23 mouse cellular contexts compared by ENCODE assay signal in genomic region chr13:60319268-60319667, GRCm38 (mm10).
"Had no signal": no experiment of that assay in that cellular context is flagged by ENCODE, and none has a peak within 500 bp of the region (broad histone marks: within the 10 kb centered on the region; RNA-seq: fewer than 3 reads in every experiment).

No protein-coding gene starts in this region.

- H3K36me3 ChIP-seq: forebrain, embryonic 15.5 days; heart, embryonic 13.5 days; heart, embryonic 15.5 days; hindbrain, embryonic 12.5 days; limb, embryonic 10.5 days; limb, embryonic 12.5 days; liver, embryonic 13.5 days had no signal

- H3K9me3 ChIP-seq: forebrain, embryonic 15.5 days; heart, embryonic 13.5 days; heart, embryonic 15.5 days; hindbrain, embryonic 12.5 days; limb, embryonic 10.5 days; limb, embryonic 12.5 days; liver, embryonic 13.5 days had no signal

- H3K27me3 ChIP-seq: forebrain, embryonic 15.5 days; heart, embryonic 13.5 days; heart, embryonic 15.5 days; hindbrain, embryonic 12.5 days; limb, embryonic 12.5 days; liver, embryonic 13.5 days had no signal

- DNase-seq: forebrain, postnatal 0 days; gastrocnemius, postnatal 14 days; heart, postnatal 14 days; kidney, adult 18-20 months; kidney, adult 8-10 months; kidney, postnatal 10 days; kidney, postnatal 25 days; kidney, postnatal 4 days; layer of hippocampus, adult 9-11 months; layer of hippocampus, postnatal 36 days; liver; liver, embryonic 13.5 days had no signal

- H3K27ac ChIP-seq: forebrain, embryonic 15.5 days; heart, embryonic 13.5 days; heart, embryonic 15.5 days; hindbrain, embryonic 12.5 days; hindbrain, embryonic 14.5 days; limb, embryonic 10.5 days; limb, embryonic 12.5 days; liver, embryonic 13.5 days had no signal

- ATAC-seq: forebrain, embryonic 15.5 days; forebrain, postnatal 0 days; hindbrain, embryonic 16.5 days; inflammation-experienced regulatory T-cells, adult 6 months had no signal

- H3K4me2 ChIP-seq: forebrain, embryonic 15.5 days; heart, embryonic 11.5 days; heart, embryonic 13.5 days; heart, embryonic 15.5 days; hindbrain, embryonic 12.5 days; hindbrain, embryonic 14.5 days; limb, embryonic 12.5 days; liver, embryonic 11.5 days; liver, embryonic 13.5 days had no signal

- H3K4me1 ChIP-seq: forebrain, embryonic 15.5 days; heart, embryonic 13.5 days; heart, embryonic 15.5 days; hindbrain, embryonic 12.5 days; limb, embryonic 10.5 days; limb, embryonic 12.5 days; liver, embryonic 13.5 days had no signal

- H3K4me3 ChIP-seq: forebrain, embryonic 15.5 days; heart, embryonic 13.5 days; heart, embryonic 15.5 days; hindbrain, embryonic 12.5 days; limb, embryonic 10.5 days; limb, embryonic 12.5 days; liver, embryonic 13.5 days had no signal

- H3K9ac ChIP-seq: forebrain, embryonic 15.5 days; forebrain, postnatal 0 days; heart, embryonic 13.5 days; heart, embryonic 15.5 days; hindbrain, embryonic 12.5 days; hindbrain, embryonic 14.5 days; limb, embryonic 12.5 days; liver, embryonic 13.5 days had no signal
